Mouse (Mus musculus) liver, embryonic 16.5 days (tissue): ENCODE data around the gene Scgb1a1. TPM values are rescaled to one million over a fixed set of nuclear protein-coding genes. Genes with fewer than 3 reads are reported as not detected.
"Not testable (repeated sequence)": the region's sequence is repeated elsewhere in the genome, so short reads cannot be mapped to it uniquely, and the experiment has no call there.

Source experiments
- ATAC-seq: fragments of 200-750 bp; cut with Nextera tagmentation; 2 replicates; pipeline ENCODE4 v1.8.0; 2017; ENCODE audit warnings: low read depth, mild to moderate bottlenecking, moderate number of reproducible peaks, moderate library complexity
- H3K27ac ChIP-seq: fragments of 300-500 bp; sonication (generic); 2 replicates; pipeline ENCODE4 v1.5.1; 2014; ENCODE audit warnings: mild to moderate bottlenecking, low read length
- H3K27me3 ChIP-seq: fragments of 300-500 bp; sonication (generic); 2 replicates; pipeline ENCODE4 v1.6.1; 2014; ENCODE audit warnings: low read depth, low read length, mixed read lengths; ENCODE audit not compliant: control insufficient read depth, insufficient read depth
- H3K36me3 ChIP-seq: fragments of 300-500 bp; sonication (generic); 2 replicates; pipeline ENCODE4 v1.6.1; 2014; ENCODE audit warnings: mild to moderate bottlenecking; ENCODE audit not compliant: control insufficient read depth, insufficient read depth
- H3K4me1 ChIP-seq: fragments of 300-500 bp; sonication (generic); 2 replicates; pipeline ENCODE4 v1.6.1; 2014; ENCODE audit warnings: low read depth, low read length, mixed read lengths; ENCODE audit not compliant: control insufficient read depth
- H3K4me2 ChIP-seq: fragments of 300-500 bp; sonication (generic); 2 replicates; pipeline ENCODE4 v1.6.1; 2014; ENCODE audit warnings: low read depth, low read length, mixed read lengths
- H3K4me3 ChIP-seq: fragments of 300-500 bp; sonication (generic); 2 replicates; pipeline ENCODE4 v1.5.1; 2014; ENCODE audit warnings: low read depth, mild to moderate bottlenecking, low read length
- H3K9ac ChIP-seq: fragments of 300-500 bp; sonication (generic); 2 replicates; pipeline ENCODE4 v1.6.1; 2014; ENCODE audit warnings: low read depth, low read length
- H3K9me3 ChIP-seq: fragments of 300-500 bp; sonication (generic); replicated peaks from 2 replicates; pipeline ENCODE4 v1.6.1; 2016; ENCODE audit warnings: low read length; ENCODE audit not compliant: control insufficient read depth
- WGBS: fragments of 180-500 bp; shearing (Covaris S2); extraction: QIAGEN DNeasy Blood & Tissue Kit; methylation state at CpG from one replicate; pipeline ENCODE4 v1.1.7; 2014; ENCODE audit not compliant: insufficient replicate concordance; 5-methylcytosine and 5-hydroxymethylcytosine counted together
- polyA plus RNA-seq: library from polyadenylated mRNA; unstranded; fragments of >200 nt; fragmentation: Nextera tagmentation; extraction: Ambion mirVana; gene quantifications from 2 replicates; pipeline ENCODE4 v1.2.1, GENCODE M21; 2015

The Scgb1a1 gene
- not detected in 2 replicates for polyA plus RNA-seq

GRCm38 (mm10) chr19:9087821-9088220 lies at the start of gene Scgb1a1:
Scgb1a1 (minus strand) TSS chr19:9087958.
- ATAC-seq: no peak
- Histone ChIP-seq H3K4me1 (no peaks in the 10 kb centered on the region; the same call in 1 of the 2 replicates), H3K27ac (no peak within 1 kb of the TSS), H3K36me3 (no peaks in the 10 kb centered on the region), H3K27me3 (no peaks in the 10 kb centered on the region), H3K4me2 (no peak within 1 kb of the TSS), H3K9me3 (no peaks in the 10 kb centered on the region), H3K4me3 (no peak within 1 kb of the TSS), H3K9ac (no peak within 1 kb of the TSS)
- 54% methylated on average over 4 of the region's 4 CpGs for WGBS

- ATAC-seq: peak; percentile 53; the same call in 1 of the 2 replicates
- H3K9me3 ChIP-seq: no peaks in the 10 kb centered on the region
- H3K4me1 ChIP-seq: peaks cover 11% of the 10 kb centered on the region; the same call in 1 of the 2 replicates
- no peak overlapping the region for H3K4me3 ChIP-seq
- H3K27me3 ChIP-seq: no peaks in the 10 kb centered on the region
- H3K36me3 ChIP-seq: no peaks in the 10 kb centered on the region
- no peak overlapping the region for H3K4me2 ChIP-seq
- H3K9ac ChIP-seq: no peak overlapping the region
- 91% methylated on average over 1 of the region's 1 CpGs for WGBS
- no peak overlapping the region for H3K27ac ChIP-seq
These were observed 49.4 kb upstream of the Scgb1a1 start for GRCm38 (mm10) chr19:9137159-9137558.

GRCm38 (mm10) chr19:9135512-9136331 lies 48.0 kb upstream of the Scgb1a1 start, which contains the start of gene Asrgl1:
Asrgl1 (minus strand) TSS chr19:9135636.
- no peaks in the 10 kb centered on the region for H3K27me3 ChIP-seq
- peaks cover 11% of the 10 kb centered on the region; the same call in 1 of the 2 replicates for H3K4me1 ChIP-seq
- no peaks in the 10 kb centered on the region for H3K36me3 ChIP-seq
- peak within 1 kb of the TSS; percentile 67 for H3K4me3 ChIP-seq
- no peaks in the 10 kb centered on the region for H3K9me3 ChIP-seq
- H3K9ac ChIP-seq: peak within 1 kb of the TSS; percentile 52
- no peak within 1 kb of the TSS for H3K27ac ChIP-seq
- ATAC-seq: peak; percentile 91
- peak within 1 kb of the TSS; percentile 84 for H3K4me2 ChIP-seq
- WGBS: 10% methylated on average over 31 of the region's 31 CpGs

DNA sequence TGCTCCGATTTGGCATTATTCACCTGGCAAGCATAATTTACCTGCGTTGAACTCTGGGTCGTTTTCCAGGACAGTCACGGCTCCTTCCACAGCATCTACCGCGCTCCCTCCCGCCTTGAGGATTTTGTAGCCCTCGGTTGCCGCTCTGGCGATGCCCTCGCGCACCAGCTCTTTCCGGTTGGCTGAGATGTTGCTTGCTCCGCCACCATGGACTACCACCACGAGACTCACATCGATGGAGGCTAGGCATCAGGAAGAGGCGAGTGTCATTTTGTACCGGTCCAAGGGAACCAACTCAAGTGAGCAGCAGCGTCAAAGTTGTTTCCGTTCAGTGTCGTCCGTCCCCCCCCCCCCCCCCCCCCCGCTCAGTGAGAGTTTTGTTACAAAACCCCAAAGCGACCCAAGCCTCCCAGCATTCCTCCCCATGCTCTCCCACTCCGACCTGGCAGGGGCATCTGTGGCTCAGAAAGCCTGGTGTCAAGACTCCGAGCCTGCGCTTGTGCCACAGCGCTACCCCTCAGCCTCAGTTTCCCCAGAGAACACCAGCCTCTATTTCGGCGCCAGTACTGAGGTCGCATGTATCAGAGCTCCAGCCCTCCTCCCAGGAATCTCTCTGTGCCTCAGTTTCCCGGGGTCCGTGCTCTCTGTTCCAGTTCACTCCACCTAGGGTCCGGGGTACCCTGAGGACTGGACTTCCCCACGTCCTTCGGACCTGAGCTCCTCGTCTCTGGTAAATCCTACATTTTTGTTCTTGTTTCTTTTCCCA lies 47.2 kb upstream of the Scgb1a1 start:
- peak overlapping the region; percentile 84 for H3K4me2 ChIP-seq
- WGBS: under 1% methylated on average over 36 of the region's 37 CpGs
- H3K4me3 ChIP-seq: peak overlapping the region; percentile 67
- ATAC-seq: peak; percentile 38
- no peaks in the 10 kb centered on the region for H3K36me3 ChIP-seq
- no peaks in the 10 kb centered on the region for H3K27me3 ChIP-seq
- H3K27ac ChIP-seq: no peak overlapping the region
- H3K9me3 ChIP-seq: no peaks in the 10 kb centered on the region
- H3K9ac ChIP-seq: peak overlapping the region; percentile 52
- H3K4me1 ChIP-seq: peaks cover 11% of the 10 kb centered on the region; the same call in 1 of the 2 replicates

DNA sequence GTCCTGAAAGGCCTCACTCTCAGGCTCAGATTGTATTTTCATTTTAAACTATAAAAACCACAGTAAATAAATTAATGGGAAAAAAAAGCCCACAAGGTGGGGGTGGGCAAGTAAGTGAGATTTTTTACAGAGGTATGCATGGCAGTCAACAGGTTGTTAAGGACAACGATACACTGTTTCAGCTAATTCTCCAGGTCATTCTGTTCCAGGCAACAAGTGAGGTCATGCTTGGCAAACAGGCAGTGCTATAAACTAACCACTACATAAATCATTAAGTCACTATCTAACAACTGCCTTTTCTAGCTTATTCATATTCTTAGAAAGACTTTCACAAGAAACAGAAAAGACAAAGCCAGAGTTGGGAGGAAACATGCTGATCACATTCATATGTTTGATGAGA lies 42.2 kb upstream of the Scgb1a1 start:
- Histone ChIP-seq H3K27me3 (no peaks in the 10 kb centered on the region), H3K9ac (no peak overlapping the region), H3K36me3 (no peaks in the 10 kb centered on the region), H3K4me3 (no peak overlapping the region), H3K4me1 (peaks cover 8% of the 10 kb centered on the region; the same call in 1 of the 2 replicates), H3K27ac (no peak overlapping the region), H3K9me3 (no peaks in the 10 kb centered on the region), H3K4me2 (no peak overlapping the region)
- no peak for ATAC-seq
- 68% methylated on average over 1 of the region's 1 CpGs for WGBS

DNA sequence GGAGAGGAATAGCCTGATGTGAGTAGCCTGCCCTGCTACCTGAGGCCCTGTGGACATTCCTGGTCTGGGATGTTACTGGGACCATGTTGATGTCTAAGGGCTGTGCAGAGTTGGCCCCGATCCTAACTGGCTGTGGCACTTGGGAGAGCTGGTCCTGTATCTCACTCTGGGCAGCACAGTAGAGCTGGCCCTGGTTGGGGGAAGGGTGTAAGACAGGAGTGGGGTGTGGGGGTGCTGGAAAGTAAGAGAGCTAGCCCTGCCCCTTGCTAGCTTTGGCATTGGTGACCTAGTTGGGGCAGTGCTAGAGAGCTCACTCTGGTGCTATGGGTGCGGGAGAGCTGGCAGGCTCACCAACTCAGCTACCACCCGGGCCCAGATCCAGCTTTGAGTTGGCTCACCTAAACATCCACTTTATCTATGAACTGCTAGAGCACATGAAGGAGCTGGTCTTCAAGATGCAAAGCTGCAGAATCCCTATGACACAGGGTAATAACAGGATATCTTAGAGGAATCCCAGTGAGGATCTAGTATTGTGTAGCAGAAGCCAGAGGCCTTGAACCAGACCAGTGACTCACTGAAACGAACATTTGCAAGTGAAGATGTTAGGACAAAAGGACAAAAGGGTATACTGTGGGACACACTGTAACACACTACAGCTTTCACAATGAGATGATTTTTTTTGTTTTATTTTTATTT lies 40.9 kb upstream of the Scgb1a1 start:
- Histone ChIP-seq H3K9me3 (no peaks in the 10 kb centered on the region), H3K4me3 (no peak overlapping the region), H3K36me3 (no peaks in the 10 kb centered on the region), H3K27me3 (no peaks in the 10 kb centered on the region), H3K27ac (no peak overlapping the region), H3K4me1 (peaks cover under 1% of the 10 kb centered on the region; the same call in 1 of the 2 replicates), H3K9ac (no peak overlapping the region), H3K4me2 (no peak overlapping the region)
- ATAC-seq: no peak
- 84% methylated on average over 4 of the region's 4 CpGs for WGBS

DNA sequence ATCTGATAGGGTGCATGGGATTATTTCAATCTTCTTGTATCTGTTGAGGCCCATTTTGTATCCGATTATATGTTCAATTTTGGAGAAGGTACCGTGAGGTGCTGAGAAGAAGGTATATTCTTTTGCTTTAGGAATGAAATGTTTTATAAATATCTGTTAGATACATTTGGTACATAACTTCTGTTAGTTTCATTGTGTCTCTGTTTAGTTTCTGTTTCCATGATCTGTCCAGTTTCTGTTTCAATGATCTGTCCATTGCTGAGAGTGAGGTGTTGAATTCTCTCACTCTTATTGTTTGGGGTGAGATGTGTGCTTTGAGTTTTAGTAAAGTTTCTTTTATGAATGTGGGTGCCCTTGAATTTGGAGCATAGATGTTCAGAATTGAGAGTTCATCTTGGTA lies 36.2 kb upstream of the Scgb1a1 start:
- ATAC-seq, H3K27me3 ChIP-seq, H3K4me3 ChIP-seq, H3K4me2 ChIP-seq, H3K27ac ChIP-seq, H3K4me1 ChIP-seq, H3K9ac ChIP-seq, H3K36me3 ChIP-seq, H3K9me3 ChIP-seq: not testable (repeated sequence)
- 78% methylated on average over 2 of the region's 2 CpGs for WGBS

DNA sequence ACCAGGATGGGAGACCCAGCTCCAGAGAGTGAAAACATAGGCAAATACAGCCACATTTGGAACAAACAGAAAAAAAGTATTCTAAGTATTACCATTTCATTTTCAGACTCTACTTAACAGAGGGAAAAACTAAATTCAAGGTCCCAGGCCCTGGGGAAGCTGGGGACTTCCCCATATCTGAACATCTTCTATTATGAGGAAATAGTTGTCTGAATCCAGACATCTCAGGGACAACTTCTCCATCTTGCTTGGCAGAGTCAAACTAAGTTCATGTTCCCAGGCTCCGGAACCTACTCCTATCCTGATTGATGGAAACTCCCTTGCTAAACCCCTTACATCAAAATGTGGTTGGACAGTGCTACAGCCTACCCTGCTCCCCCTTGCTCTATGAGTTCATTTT lies 34.6 kb upstream of the Scgb1a1 start:
- Histone ChIP-seq H3K9me3 (no peaks in the 10 kb centered on the region), H3K36me3 (no peaks in the 10 kb centered on the region), H3K4me2 (no peak overlapping the region), H3K4me1 (no peaks in the 10 kb centered on the region), H3K27me3 (no peaks in the 10 kb centered on the region), H3K9ac (no peak overlapping the region), H3K27ac (no peak overlapping the region), H3K4me3 (no peak overlapping the region)
- WGBS: 84% methylated on average over 1 of the region's 1 CpGs
- no peak for ATAC-seq
